In genomic region chr10:68784463-68784862, GRCm38 (mm10) we compare ENCODE assay signal across 13 mouse cellular contexts.
"Had no signal": no experiment of that assay in that cellular context is flagged by ENCODE, and none has a peak within 500 bp of the region (broad histone marks: within the 10 kb centered on the region; RNA-seq: fewer than 3 reads in every experiment).

No protein-coding gene starts in this region.

- ATAC-seq: midbrain, embryonic 13.5 days; midbrain, embryonic 15.5 days had no signal

- H3K4me1 ChIP-seq: midbrain, embryonic 13.5 days; midbrain, embryonic 15.5 days; neural tube, embryonic 12.5 days had no signal

- H3K9ac ChIP-seq: lung, embryonic 14.5 days; midbrain, embryonic 13.5 days; midbrain, embryonic 15.5 days; neural tube, embryonic 12.5 days; stomach, embryonic 15.5 days had no signal

- H3K36me3 ChIP-seq: midbrain, embryonic 13.5 days; midbrain, embryonic 15.5 days; neural tube, embryonic 12.5 days; stomach, embryonic 15.5 days had no signal

- H3K27me3 ChIP-seq: midbrain, embryonic 13.5 days; midbrain, embryonic 15.5 days; neural tube, embryonic 12.5 days; stomach, embryonic 15.5 days had no signal

- H3K4me3 ChIP-seq: midbrain, embryonic 13.5 days; midbrain, embryonic 15.5 days; neural tube, embryonic 12.5 days; stomach, embryonic 15.5 days had no signal

- H3K4me2 ChIP-seq: lung, embryonic 14.5 days; midbrain, embryonic 11.5 days; midbrain, embryonic 13.5 days; midbrain, embryonic 15.5 days; neural tube, embryonic 12.5 days; stomach, embryonic 15.5 days had no signal

- H3K9me3 ChIP-seq: midbrain, embryonic 13.5 days; midbrain, embryonic 15.5 days; neural tube, embryonic 12.5 days; stomach, embryonic 15.5 days had no signal

- H3K27ac ChIP-seq: midbrain, embryonic 13.5 days; midbrain, embryonic 15.5 days; neural tube, embryonic 12.5 days; stomach, embryonic 15.5 days had no signal

- DNase-seq: lung, adult 18-20 months; lung, embryonic 14.5 days; lung, postnatal 10 days; lung, postnatal 4 days; right cerebral cortex, postnatal 14 days; thymus, adult 2 months; thymus, postnatal 25 days; thymus, postnatal 4 days had no signal
